Mouse (Mus musculus) spleen, adult 2 months (tissue): ENCODE results near the gene Gm20388.

Experiments used
- CTCF ChIP-seq: fragments of 200-500 bp; IDR thresholded peaks from 2 replicates; pipeline ENCODE4 v1.5.1; 2011; ENCODE audit warnings: mild to moderate bottlenecking, inconsistent platforms; ENCODE audit not compliant: insufficient read depth, insufficient read length, insufficient replicate concordance; ENCODE audit errors: extremely low read depth
- POLR2A ChIP-seq: fragments of 200-500 bp; IDR thresholded peaks from 2 replicates; pipeline ENCODE4 v1.6.1; 2011; ENCODE audit warnings: low read depth, low read length, inconsistent platforms

DNA sequence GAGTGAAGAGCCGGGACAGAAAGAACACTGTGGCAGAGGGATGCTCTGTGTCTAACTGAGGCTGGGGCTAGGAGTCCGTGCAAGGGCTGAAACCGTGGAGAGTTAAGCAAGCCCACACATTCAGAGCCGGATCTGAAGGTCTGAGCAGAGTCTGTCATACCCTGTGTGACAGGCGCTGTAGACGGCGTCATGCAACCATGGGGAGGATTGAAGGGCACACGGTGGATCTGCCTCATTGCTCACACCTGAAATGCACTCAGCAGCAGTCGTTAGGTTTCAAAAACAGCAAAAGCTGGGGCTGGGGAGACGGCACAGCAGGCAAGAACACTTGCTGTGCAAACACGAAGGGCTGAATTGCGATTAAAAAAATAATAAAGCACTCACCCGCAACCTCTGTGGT lies 433.9 kb downstream of the Gm20388 start:
- TF ChIP-seq CTCF (no peak), POLR2A (no peak)
